ENCODE assay signal across 14 mouse cellular contexts in the genomic region with DNA sequence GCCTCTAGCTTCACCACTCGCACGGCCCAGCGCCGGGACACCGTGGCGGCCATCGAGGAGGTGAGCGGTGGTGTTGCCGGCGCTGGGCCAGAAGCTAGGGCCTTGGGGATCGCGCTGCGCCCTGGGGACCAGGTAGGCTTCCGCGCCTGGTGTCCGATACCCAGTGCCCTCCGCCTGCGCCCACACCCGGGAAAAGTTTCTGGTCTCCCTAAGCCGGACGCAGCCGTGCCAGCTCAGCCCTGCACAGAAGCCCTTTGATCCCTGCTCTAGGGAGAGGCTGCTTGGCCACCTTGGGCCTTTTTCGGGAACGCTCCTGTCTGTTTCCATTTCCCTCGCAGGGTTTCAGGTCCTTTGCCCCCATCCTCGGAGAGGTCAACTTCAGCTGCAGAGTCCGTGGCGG.
"Had no signal": no experiment of that assay in that cellular context is flagged by ENCODE, and none has a peak within 500 bp of the region (broad histone marks: within the 10 kb centered on the region; RNA-seq: fewer than 3 reads in every experiment).

No protein-coding gene starts in this region.

- H3K9ac ChIP-seq: kidney, embryonic 15.5 days; limb, embryonic 12.5 days; lung, embryonic 15.5 days; stomach, embryonic 15.5 days had no signal

- H3K36me3 ChIP-seq: kidney, embryonic 15.5 days; limb, embryonic 12.5 days; lung, embryonic 15.5 days; stomach, embryonic 15.5 days had no signal

- H3K4me3 ChIP-seq: kidney, embryonic 15.5 days; left cerebral cortex, adult 2 months; limb, embryonic 12.5 days; lung, embryonic 15.5 days; stomach, embryonic 15.5 days had no signal

- H3K4me2 ChIP-seq: kidney, embryonic 15.5 days; limb, embryonic 12.5 days; lung, embryonic 15.5 days; midbrain, embryonic 11.5 days; stomach, embryonic 15.5 days had no signal

- H3K4me1 ChIP-seq: kidney, embryonic 15.5 days; limb, embryonic 12.5 days; lung, embryonic 15.5 days; megakaryocyte, embryonic 14.5 days; stomach, embryonic 15.5 days had no signal

- DNase-seq: kidney, adult 2 months; kidney, postnatal 14 days; lung, postnatal 14 days; right cerebral cortex, postnatal 14 days; thymus, postnatal 4 days had no signal

- H3K9me3 ChIP-seq: stomach, embryonic 15.5 days had no signal

- H3K27ac ChIP-seq: kidney, embryonic 15.5 days; left cerebral cortex, adult 2 months; limb, embryonic 12.5 days; lung, embryonic 15.5 days; macrophage; stomach, embryonic 15.5 days had no signal

- H3K27me3 ChIP-seq: kidney, embryonic 15.5 days; lung, embryonic 15.5 days; megakaryocyte, embryonic 14.5 days; stomach, embryonic 15.5 days had no signal

- ATAC-seq: midbrain, embryonic 16.5 days had no signal
